10 mouse cellular contexts compared by ENCODE assay signal in genomic region chr19:31765451-31765850, GRCm38 (mm10). TPM values are rescaled to one million over a fixed set of nuclear protein-coding genes. Genes with fewer than 3 reads are reported as not detected.
DNase-seq lines count a peak whose midpoint lies in the region; ATAC-seq lines count a peak whose summit lies in the region.
"Had no signal": no experiment of that assay in that cellular context is flagged by ENCODE, and none has a peak within 500 bp of the region (broad histone marks: within the 10 kb centered on the region; RNA-seq: fewer than 3 reads in every experiment).

No protein-coding gene starts in this region.

- no peaks in the 10 kb centered on the region for H3K27me3 ChIP-seq in kidney, embryonic 14.5 days (ENCODE audit: control insufficient read depth, insufficient read depth, low read length)
- H3K27me3 ChIP-seq in embryonic facial prominence, embryonic 14.5 days (replicated peaks; ENCODE audit: control insufficient read depth, insufficient read depth, low read length): 0 out of 2 replicates have a peak, but pooled peaks cover 3% of the 10 kb centered on the region
- peaks cover 36% of the 10 kb centered on the region for H3K27me3 ChIP-seq in hindbrain, embryonic 15.5 days
- peaks cover 11% of the 10 kb centered on the region for H3K27me3 ChIP-seq in midbrain, embryonic 16.5 days (ENCODE audit: control insufficient read depth, insufficient read depth, low read depth, low read length)

- no peaks in the 10 kb centered on the region for H3K36me3 ChIP-seq in kidney, embryonic 14.5 days (ENCODE audit: control insufficient read depth, insufficient read depth, low read length)
- H3K36me3 ChIP-seq in embryonic facial prominence, embryonic 14.5 days (ENCODE audit: control insufficient read depth, insufficient read depth, low read length): no peaks in the 10 kb centered on the region
- H3K36me3 ChIP-seq in hindbrain, embryonic 15.5 days: no peaks in the 10 kb centered on the region
- H3K36me3 ChIP-seq in midbrain, embryonic 16.5 days (ENCODE audit: control insufficient read depth, insufficient read depth, low read length): no peaks in the 10 kb centered on the region

- WGBS in kidney, embryonic 14.5 days: 39% methylated on average over 4 of the region's 4 CpGs
- WGBS in embryonic facial prominence, embryonic 14.5 days: 27% methylated on average over 4 of the region's 4 CpGs
- 40% methylated on average over 4 of the region's 4 CpGs for WGBS in hindbrain, embryonic 15.5 days
- 29% methylated on average over 4 of the region's 4 CpGs for WGBS in midbrain, embryonic 16.5 days

- ATAC-seq in kidney, embryonic 14.5 days (ENCODE audit: low FRiP score, low TSS enrichment): no peak
- no peak for ATAC-seq in embryonic facial prominence, embryonic 14.5 days (ENCODE audit: low read depth)
- ATAC-seq in hindbrain, embryonic 15.5 days (ENCODE audit: low FRiP score, low read depth): no peak
- ATAC-seq in midbrain, embryonic 16.5 days: peak; percentile 22; the same call in 1 of the 2 replicates
- ATAC-seq: inflammation-experienced regulatory T-cells, adult 6 months had no signal

- peaks cover 14% of the 10 kb centered on the region for H3K4me1 ChIP-seq in kidney, embryonic 14.5 days (ENCODE audit: control insufficient read depth, insufficient read depth, low read length)
- H3K4me1 ChIP-seq in embryonic facial prominence, embryonic 14.5 days (ENCODE audit: control insufficient read depth, insufficient read depth, low read length): peaks cover 16% of the 10 kb centered on the region; the same call in 1 of the 2 replicates
- H3K4me1 ChIP-seq in hindbrain, embryonic 15.5 days (replicated peaks): peaks cover 31% of the 10 kb centered on the region
- H3K4me1 ChIP-seq in midbrain, embryonic 16.5 days (ENCODE audit: control insufficient read depth, insufficient read depth, low read length): peaks cover 26% of the 10 kb centered on the region; the same call in 1 of the 2 replicates

- H3K9ac ChIP-seq in kidney, embryonic 14.5 days (ENCODE audit: low read depth, low read length): no peak overlapping the region
- no peak overlapping the region for H3K9ac ChIP-seq in embryonic facial prominence, embryonic 14.5 days (ENCODE audit: low read depth, low read length)
- no peak overlapping the region for H3K9ac ChIP-seq in hindbrain, embryonic 15.5 days
- no peak overlapping the region for H3K9ac ChIP-seq in midbrain, embryonic 16.5 days (ENCODE audit: low read depth, low read length)

- no peak overlapping the region; the same call in 1 of the 2 replicates for H3K4me3 ChIP-seq in kidney, embryonic 14.5 days (ENCODE audit: low read length)
- H3K4me3 ChIP-seq in embryonic facial prominence, embryonic 14.5 days (ENCODE audit: low read depth, low read length): no peak overlapping the region
- H3K4me3 ChIP-seq in hindbrain, embryonic 15.5 days: 0 out of 2 replicates have a peak overlapping the region, but pooled peaks have one; percentile 49
- no peak overlapping the region for H3K4me3 ChIP-seq in midbrain, embryonic 16.5 days (ENCODE audit: low read depth, low read length)

- no peak overlapping the region for H3K27ac ChIP-seq in kidney, embryonic 14.5 days (ENCODE audit: low read depth, low read length)
- no peak overlapping the region for H3K27ac ChIP-seq in embryonic facial prominence, embryonic 14.5 days (replicated peaks; ENCODE audit: low read depth, low read length)
- H3K27ac ChIP-seq in hindbrain, embryonic 15.5 days (replicated peaks): no peak overlapping the region
- no peak overlapping the region for H3K27ac ChIP-seq in midbrain, embryonic 16.5 days (ENCODE audit: low read length)

- H3K4me2 ChIP-seq in kidney, embryonic 14.5 days (replicated peaks; ENCODE audit: low read depth, low read length): peak overlapping the region; percentile 92; the same call in 1 of the 2 replicates
- H3K4me2 ChIP-seq in embryonic facial prominence, embryonic 14.5 days (ENCODE audit: low read depth, low read length): peak overlapping the region; percentile 99
- peak overlapping the region; percentile 94; the same call in 1 of the 2 replicates for H3K4me2 ChIP-seq in hindbrain, embryonic 15.5 days
- peak overlapping the region; percentile 95 for H3K4me2 ChIP-seq in midbrain, embryonic 16.5 days (ENCODE audit: low read length)

- no peak for DNase-seq in kidney, postnatal 36 days
- no peak for DNase-seq in embryonic facial prominence, embryonic 14.5 days (ENCODE audit: low spot score)
- DNase-seq in cerebellum, postnatal 25 days: no peak
- no peak for DNase-seq in gastrocnemius, postnatal 4 days (ENCODE audit: low spot score in 2 of 2)
- no peak for DNase-seq in cerebellum, adult 18-20 months
- DNase-seq: thymus, adult 18-20 months had no signal

- H3K9me3 ChIP-seq in kidney, embryonic 14.5 days (ENCODE audit: control insufficient read depth, low read length): no peaks in the 10 kb centered on the region
- H3K9me3 ChIP-seq in embryonic facial prominence, embryonic 14.5 days (ENCODE audit: control insufficient read depth, low read length): no peaks in the 10 kb centered on the region
- no peaks in the 10 kb centered on the region for H3K9me3 ChIP-seq in hindbrain, embryonic 15.5 days
- no peaks in the 10 kb centered on the region for H3K9me3 ChIP-seq in midbrain, embryonic 16.5 days (replicated peaks; ENCODE audit: control insufficient read depth, low read length, poor library complexity, severe bottlenecking)

RNA-seq across cellular contexts. Expression of gene Prkg1, which starts 0.6 kb away (rescaled TPM):
- 1.9 and 2.1 TPM in 2 replicates for polyA plus RNA-seq in kidney, embryonic 14.5 days (2014; fragmentation: Nextera tagmentation; extraction: Ambion mirVana)
- polyA plus RNA-seq in embryonic facial prominence, embryonic 14.5 days (2014; fragmentation: Nextera tagmentation; extraction: Ambion mirVana): 13.7 and 15.7 TPM in 2 replicates
- 5.0 and 5.6 TPM in 2 replicates for polyA plus RNA-seq in hindbrain, embryonic 15.5 days (2015; fragmentation: Nextera tagmentation; extraction: Ambion mirVana)
- 4.9 and 5.3 TPM in 2 replicates for polyA plus RNA-seq in midbrain, embryonic 16.5 days (2015; fragmentation: Nextera tagmentation; extraction: Ambion mirVana)
- total RNA-seq in gastrocnemius, postnatal 4 days (2021): 10 to 100 TPM; 42.3 to 50.1 TPM
